Mouse (Mus musculus) embryonic fibroblast, embryonic 13.5 days (primary cell): ENCODE measurements at regions not wholly inside any gene's neighbourhood (a gene's known extent, or its start where the extent isn't known, plus 50 kb on each side); places are given as distances from the start of the nearest gene placed in this dataset.

Source experiments
- H3K27ac ChIP-seq: 2 replicates; pipeline ENCODE4 v1.5.1; 2012; ENCODE audit warnings: low read length, control low read depth, inconsistent platforms; ENCODE audit not compliant: insufficient read depth
- H3K4me1 ChIP-seq: 2 replicates; pipeline ENCODE4 v1.6.1; 2011; ENCODE audit warnings: low read length; ENCODE audit not compliant: control insufficient read depth, insufficient read depth
- H3K4me3 ChIP-seq: 2 replicates; pipeline ENCODE4 v1.5.1; 2011; ENCODE audit warnings: mild to moderate bottlenecking, control low read depth, low read length; ENCODE audit not compliant: insufficient read depth
- CTCF ChIP-seq: IDR thresholded peaks from 2 replicates; pipeline ENCODE4 v1.5.1; 2011; ENCODE audit warnings: mild to moderate bottlenecking, control low read depth, low read length, moderate library complexity, borderline replicate concordance; ENCODE audit not compliant: insufficient read depth
- POLR2A ChIP-seq: IDR thresholded peaks from 2 replicates; pipeline ENCODE4 v1.6.1; 2011; ENCODE audit warnings: low read depth, mild to moderate bottlenecking, control low read depth, low read length, moderate library complexity

DNA sequence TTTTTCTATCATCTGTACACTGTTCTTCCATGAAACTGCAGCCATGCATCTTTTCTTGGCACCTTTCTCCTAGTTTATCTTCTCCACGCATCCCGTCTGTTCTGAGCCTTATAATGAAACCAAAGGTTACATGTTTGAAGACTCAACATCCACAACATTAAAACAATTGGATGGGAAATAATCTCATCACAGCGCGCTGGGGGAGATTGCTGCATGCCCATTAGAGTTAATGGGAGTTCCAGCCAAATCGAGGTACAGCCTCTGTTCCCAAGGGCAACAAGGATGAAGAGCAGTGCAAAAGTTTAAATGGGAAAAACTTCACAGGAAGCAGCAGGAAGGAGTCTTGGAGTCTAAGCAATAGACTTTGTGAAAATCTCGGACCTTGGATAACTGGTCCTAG is 95.8 kb upstream of the Dynlrb2 start:
- H3K4me1 ChIP-seq: no peaks in the 10 kb centered on the region
- TF ChIP-seq POLR2A (no peak), CTCF (no peak)
- no peak overlapping the region for H3K27ac ChIP-seq
- no peak overlapping the region for H3K4me3 ChIP-seq

DNA sequence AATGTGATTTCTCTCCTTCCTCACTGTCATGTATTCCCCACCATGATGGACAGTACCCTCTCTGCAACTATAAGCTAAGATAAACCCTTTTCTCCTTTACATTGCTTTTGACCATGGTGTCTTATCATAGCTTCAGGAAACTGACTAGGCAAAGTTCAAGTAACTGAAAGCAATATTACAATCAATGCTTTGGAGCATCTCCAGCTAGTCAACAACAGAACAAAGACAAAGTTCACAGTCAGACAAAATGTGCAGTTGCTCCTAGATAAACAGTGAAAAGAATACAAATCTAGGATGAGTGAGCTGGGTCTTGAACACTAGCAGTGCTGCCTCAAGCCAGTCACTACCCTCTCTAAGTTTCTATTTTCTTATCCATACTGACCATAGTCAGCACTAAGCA is 100.2 kb upstream of the Dynlrb2 start:
- no peaks in the 10 kb centered on the region for H3K4me1 ChIP-seq
- H3K4me3 ChIP-seq: no peak overlapping the region
- TF ChIP-seq POLR2A (no peak), CTCF (no peak)
- no peak overlapping the region for H3K27ac ChIP-seq

DNA sequence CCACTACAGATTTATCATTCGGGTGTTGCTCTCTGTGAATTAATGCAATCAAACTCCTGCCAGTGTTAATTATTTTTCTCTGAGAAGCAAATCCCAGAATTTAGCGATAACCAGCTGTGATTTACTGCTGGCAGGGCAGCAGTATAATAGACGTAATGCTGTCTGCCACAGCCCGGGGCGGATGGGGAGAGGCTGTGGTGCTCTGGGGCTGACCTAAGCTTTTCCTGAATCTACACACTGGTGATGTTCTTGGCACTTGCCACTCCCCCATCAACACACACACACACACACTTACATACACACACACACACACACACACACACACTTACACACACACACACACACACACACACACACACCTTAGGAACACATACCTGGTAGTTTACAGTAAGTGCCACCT is 101.4 kb upstream of the Dynlrb2 start:
- no peak overlapping the region for H3K4me3 ChIP-seq
- TF ChIP-seq POLR2A (no peak), CTCF (no peak)
- H3K27ac ChIP-seq: no peak overlapping the region
- no peaks in the 10 kb centered on the region for H3K4me1 ChIP-seq

DNA sequence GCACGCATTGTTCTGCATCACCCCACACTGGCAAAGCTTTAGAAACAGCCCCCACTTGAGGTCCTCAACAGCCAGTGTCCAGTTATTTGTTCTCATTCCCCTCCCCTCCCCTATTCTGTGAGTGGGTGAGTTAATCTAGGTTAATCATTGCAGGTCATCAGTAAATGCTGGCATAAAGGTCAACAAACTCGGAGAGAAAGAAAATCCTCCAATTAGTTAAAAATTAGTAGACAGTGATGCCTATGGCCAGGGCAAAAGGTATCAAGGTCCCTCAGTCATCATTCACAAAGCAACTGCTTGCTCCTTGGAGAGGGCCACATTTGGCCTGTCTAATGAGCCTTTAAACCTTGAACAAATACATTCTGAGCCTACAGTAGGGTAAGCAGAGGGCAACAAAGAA is 105.3 kb upstream of the Dynlrb2 start:
- H3K4me1 ChIP-seq: no peaks in the 10 kb centered on the region
- H3K27ac ChIP-seq: no peak overlapping the region
- H3K4me3 ChIP-seq: no peak overlapping the region
- TF ChIP-seq CTCF (no peak), POLR2A (no peak)

DNA sequence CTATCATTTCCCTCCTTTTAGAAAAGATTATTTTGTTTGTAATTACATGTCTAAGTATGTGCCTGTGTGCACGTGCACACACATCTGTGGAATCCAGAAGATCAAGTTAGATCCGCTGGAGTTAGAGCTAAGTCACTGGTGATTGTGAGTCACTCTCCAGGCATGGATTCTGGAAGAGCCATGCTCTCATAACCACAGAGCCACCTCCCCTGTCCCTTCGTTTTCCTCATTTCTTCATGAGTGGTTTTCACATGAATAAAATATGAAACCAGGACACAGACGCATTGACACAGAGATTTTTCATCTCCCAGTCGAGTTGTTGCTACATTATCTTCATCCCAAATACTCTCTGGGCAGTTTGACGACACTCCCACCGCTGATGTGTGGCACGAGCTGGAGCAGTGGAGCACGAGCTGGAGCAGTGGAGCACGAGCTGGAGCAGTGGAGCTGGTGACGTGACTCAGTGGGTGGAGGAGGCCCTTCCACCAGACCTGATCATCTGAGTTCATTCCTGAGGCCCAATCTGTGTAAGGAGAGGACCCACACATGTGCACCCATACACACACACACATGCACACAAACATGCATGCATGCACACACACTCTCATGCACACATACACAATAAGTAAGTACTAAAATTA is 106.1 kb upstream of the Dynlrb2 start:
- H3K4me3 ChIP-seq: no peak overlapping the region
- H3K27ac ChIP-seq: peak overlapping the region; percentile 67; the same call in 1 of the 2 replicates
- TF ChIP-seq POLR2A (no peak), CTCF (no peak)
- no peaks in the 10 kb centered on the region for H3K4me1 ChIP-seq

DNA sequence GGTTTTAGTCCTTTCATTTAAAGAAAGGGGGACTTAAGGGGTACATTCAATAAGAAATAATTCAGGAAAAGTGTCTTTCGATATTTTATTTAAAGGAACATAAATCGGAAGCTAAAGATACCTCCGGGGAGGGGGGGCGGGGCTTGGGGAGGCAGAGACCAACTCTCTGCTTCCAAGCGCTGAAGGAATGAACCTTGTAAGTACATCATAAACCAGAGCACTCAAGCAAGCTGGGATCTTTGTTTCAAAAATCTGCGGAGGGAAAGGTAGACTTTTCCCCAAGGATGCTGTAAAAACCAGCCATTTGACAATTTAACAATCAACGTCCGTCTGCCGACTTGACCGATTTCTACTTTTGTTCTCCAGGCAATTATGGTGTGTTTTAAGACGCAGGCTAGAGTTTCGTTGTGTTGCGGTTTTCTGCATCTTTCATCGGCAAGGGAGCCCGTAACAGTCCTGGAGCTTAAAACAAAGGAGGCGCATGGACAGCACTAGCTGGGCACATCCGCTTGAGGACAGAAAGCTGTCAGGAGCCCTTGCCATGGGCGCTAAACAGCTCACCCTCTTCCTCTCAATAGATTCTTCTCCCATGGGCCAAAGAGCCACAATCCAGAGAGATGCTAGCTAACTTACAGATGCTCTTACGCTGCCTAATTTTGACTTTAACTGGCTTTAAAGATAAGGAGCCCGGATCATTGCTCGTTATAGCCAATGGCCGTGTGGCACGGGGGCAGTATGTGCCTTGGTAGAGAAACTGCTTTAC is 119.4 kb upstream of the Dynlrb2 start:
- Histone ChIP-seq H3K27ac (no peak overlapping the region), H3K4me1 (no peaks in the 10 kb centered on the region), H3K4me3 (no peak overlapping the region)
- TF ChIP-seq CTCF (no peak), POLR2A (no peak)

DNA sequence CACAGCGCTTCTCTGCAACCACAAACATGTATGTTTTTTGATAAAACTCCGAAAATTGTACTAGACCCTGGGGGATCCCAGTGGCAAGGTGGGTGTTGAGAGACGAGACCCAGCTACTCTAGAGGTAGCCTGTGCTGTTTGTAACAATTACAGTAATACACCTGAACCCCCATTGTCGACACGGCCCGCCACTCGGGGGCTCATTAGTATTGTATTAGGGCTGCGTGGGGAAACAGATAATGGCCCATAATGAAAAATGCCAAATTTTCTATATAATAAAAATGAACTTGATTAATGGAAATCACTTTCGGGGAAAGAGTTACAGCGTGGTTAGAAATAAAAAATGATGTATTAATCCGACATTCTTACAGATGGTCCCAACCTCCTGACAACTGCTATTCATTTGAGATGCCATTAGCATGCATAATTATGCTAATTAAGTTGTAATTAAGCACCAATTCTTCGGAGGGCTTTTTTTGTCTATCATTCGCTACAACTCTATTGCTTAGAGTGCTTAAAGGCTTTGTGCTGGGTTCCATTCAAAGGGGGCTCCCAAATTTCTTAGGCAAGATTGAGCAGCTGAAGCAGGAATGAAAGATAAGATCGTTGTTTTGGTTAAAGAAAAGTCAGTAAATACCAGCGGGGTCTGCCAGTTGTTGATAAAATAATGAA is 120.2 kb upstream of the Dynlrb2 start:
- Histone ChIP-seq H3K27ac (no peak overlapping the region), H3K4me3 (no peak overlapping the region), H3K4me1 (no peaks in the 10 kb centered on the region)
- no peak for TF ChIP-seq POLR2A
- TF ChIP-seq CTCF: no peak

DNA sequence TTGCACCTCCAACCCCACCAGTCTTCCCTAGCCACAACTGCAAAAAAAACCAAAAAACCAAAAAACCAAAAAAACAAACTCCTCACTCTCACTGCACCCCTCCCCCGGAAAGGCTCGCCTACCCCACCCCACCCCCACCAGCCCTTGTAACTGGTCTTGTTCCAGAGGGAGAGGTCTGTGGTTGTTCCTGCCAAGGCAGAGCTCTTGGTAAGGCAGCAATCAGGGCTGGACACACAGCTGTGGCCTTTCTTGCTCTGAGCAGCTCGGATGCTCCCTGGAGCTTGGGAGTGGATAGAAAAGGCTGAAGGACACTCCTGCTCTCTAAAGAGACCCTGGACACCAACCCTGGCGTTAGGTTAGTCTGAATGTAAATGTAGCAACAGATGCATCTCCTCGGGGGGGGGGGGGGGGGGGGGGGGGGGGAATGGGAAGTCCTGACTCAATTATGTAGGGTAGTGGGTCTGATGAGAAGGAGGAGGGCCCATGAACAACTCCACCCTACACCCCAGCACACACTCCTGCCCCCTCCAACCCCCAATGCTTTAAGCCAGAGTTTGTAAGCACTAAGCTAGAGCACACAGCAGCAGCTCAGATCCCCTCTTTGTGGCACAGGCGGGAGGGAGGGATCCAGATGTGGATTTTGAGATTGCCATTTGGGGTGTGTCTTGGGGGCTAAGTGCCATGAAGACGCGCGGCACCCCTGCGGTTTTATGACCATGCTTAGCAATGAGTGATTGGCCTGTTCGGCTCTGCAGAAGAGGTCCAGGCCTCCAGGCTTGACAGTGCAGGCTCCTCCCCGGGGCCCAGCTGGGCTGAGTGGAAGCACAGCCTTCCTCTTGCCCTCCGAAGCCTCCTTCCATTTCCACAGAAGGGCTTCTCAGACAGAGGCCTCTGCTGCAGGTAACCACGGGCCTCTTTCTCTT is 121.0 kb upstream of the Dynlrb2 start:
- Histone ChIP-seq H3K4me1 (no peaks in the 10 kb centered on the region), H3K4me3 (no peak overlapping the region), H3K27ac (no peak overlapping the region)
- TF ChIP-seq CTCF: no peak
- no peak for TF ChIP-seq POLR2A

DNA sequence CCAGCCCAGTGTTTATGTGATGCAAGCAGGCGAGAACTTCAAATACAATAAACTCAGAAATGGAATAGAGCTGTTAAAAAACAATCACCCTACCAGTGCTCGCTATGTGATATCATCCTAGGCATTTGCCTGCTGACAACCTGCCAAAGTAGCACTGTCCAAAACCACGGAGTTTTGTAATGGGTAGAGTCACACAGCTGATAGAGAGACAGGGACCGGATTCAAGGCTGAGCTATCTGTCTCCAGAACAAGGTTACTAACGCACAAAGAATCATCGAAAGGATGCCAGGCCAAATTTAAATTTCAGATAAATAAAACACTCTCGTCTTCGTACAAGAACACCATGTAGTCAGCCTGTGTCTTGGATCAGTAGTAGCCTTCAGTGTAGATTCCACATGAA is 121.7 kb upstream of the Dynlrb2 start:
- H3K4me3 ChIP-seq: no peak overlapping the region
- H3K27ac ChIP-seq: no peak overlapping the region
- H3K4me1 ChIP-seq: no peaks in the 10 kb centered on the region
- no peak for TF ChIP-seq CTCF
- TF ChIP-seq POLR2A: no peak
